Mouse (Mus musculus) stomach, embryonic 15.5 days (tissue): Measurements from ENCODE around the gene Zzz3. TPM values are rescaled to one million over a fixed set of nuclear protein-coding genes. Genes with fewer than 3 reads are reported as not detected.

Experiments
- ATAC-seq: fragments of 200-750 bp; cut with Nextera tagmentation; 2 replicates; pipeline ENCODE4 v1.8.0; 2017; ENCODE audit warnings: low read depth, moderate number of reproducible peaks, moderate TSS enrichment; ENCODE audit not compliant: insufficient read depth, low FRiP score
- H3K27ac ChIP-seq: fragments of 300-500 bp; sonication (generic); 2 replicates; pipeline ENCODE4 v1.5.1; 2015; ENCODE audit warnings: mild to moderate bottlenecking, inconsistent platforms
- H3K27me3 ChIP-seq: fragments of 300-500 bp; sonication (generic); replicated peaks from 2 replicates; pipeline ENCODE4 v1.6.1; 2015; ENCODE audit warnings: inconsistent platforms
- H3K36me3 ChIP-seq: fragments of 300-500 bp; sonication (generic); 2 replicates; pipeline ENCODE4 v1.6.1; 2015; ENCODE audit warnings: inconsistent platforms
- H3K4me1 ChIP-seq: fragments of 300-500 bp; sonication (generic); 2 replicates; pipeline ENCODE4 v1.6.1; 2015; ENCODE audit warnings: inconsistent platforms
- H3K4me2 ChIP-seq: fragments of 300-500 bp; sonication (generic); 2 replicates; pipeline ENCODE4 v1.6.1; 2015; ENCODE audit warnings: mild to moderate bottlenecking, inconsistent platforms
- H3K4me3 ChIP-seq: fragments of 300-500 bp; sonication (generic); replicated peaks from 2 replicates; pipeline ENCODE4 v1.5.1; 2015; ENCODE audit warnings: inconsistent platforms
- H3K9ac ChIP-seq: fragments of 300-500 bp; sonication (generic); 2 replicates; pipeline ENCODE4 v1.6.1; 2015; ENCODE audit warnings: inconsistent platforms
- H3K9me3 ChIP-seq: fragments of 300-500 bp; sonication (generic); 2 replicates; pipeline ENCODE4 v1.6.1; 2016; ENCODE audit warnings: inconsistent platforms
- WGBS: fragments of 180-500 bp; shearing (Covaris S2); methylation state at CpG from one replicate; pipeline ENCODE4 v1.1.7; 2015; 5-methylcytosine and 5-hydroxymethylcytosine counted together
- polyA plus RNA-seq: library from polyadenylated mRNA; unstranded; fragments of >200 nt; fragmentation: Nextera tagmentation; extraction: Ambion mirVana; gene quantifications from 2 replicates; pipeline ENCODE4 v1.2.1, GENCODE M21; 2015

Zzz3 gene
- polyA plus RNA-seq, 1 experiment from 2014 or later: 44.5 TPM

- H3K4me1 ChIP-seq: 0 out of 2 replicates have a peak, but pooled peaks cover 4% of the 10 kb centered on the region
- peaks cover 14% of the 10 kb centered on the region for H3K36me3 ChIP-seq
- no peak overlapping the region for H3K4me2 ChIP-seq
- H3K27ac ChIP-seq: no peak overlapping the region
- no peak for ATAC-seq
- H3K27me3 ChIP-seq: no peaks in the 10 kb centered on the region
- no peak overlapping the region for H3K4me3 ChIP-seq
- H3K9ac ChIP-seq: no peak overlapping the region
- 89% methylated on average over 9 of the region's 9 CpGs for WGBS
- no peaks in the 10 kb centered on the region for H3K9me3 ChIP-seq
Observed at GRCm38 (mm10) chr3:152356751-152357150, 38.5 kb upstream of the Zzz3 start.

- H3K4me3 ChIP-seq: no peak overlapping the region
- no peaks in the 10 kb centered on the region for H3K4me1 ChIP-seq
- WGBS: 77% methylated on average over 7 of the region's 7 CpGs
- no peaks in the 10 kb centered on the region for H3K27me3 ChIP-seq
- no peak overlapping the region for H3K4me2 ChIP-seq
- no peak overlapping the region for H3K9ac ChIP-seq
- H3K36me3 ChIP-seq: peaks cover 20% of the 10 kb centered on the region
- H3K27ac ChIP-seq: no peak overlapping the region
- no peak for ATAC-seq
- H3K9me3 ChIP-seq: no peaks in the 10 kb centered on the region
Observed at GRCm38 (mm10) chr3:152359151-152359550, 36.1 kb upstream of the Zzz3 start.

DNA sequence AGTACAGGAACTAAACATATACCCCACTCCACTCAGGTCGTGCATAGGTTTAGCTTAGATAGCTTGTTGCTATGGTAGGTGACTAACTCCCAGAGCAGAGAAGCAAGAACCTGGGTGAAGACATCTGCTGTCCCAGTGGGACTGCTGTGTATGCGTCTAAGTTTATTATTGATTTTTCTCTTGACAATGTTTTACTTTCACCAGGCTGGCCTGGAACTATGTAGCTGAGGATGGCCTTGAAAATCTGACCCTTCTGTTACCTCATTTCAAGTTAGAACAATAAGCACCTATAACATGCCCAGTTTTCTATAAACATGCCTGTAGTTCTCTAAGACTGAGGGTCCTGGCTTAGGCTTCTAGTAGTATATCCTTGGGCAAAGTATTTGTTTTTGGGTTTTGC is 31.1 kb upstream of the Zzz3 start:
- Histone ChIP-seq H3K9me3 (no peaks in the 10 kb centered on the region), H3K4me2 (no peak overlapping the region), H3K27me3 (no peaks in the 10 kb centered on the region), H3K4me3 (no peak overlapping the region), H3K27ac (no peak overlapping the region), H3K4me1 (no peaks in the 10 kb centered on the region), H3K9ac (no peak overlapping the region), H3K36me3 (peaks cover 42% of the 10 kb centered on the region)
- WGBS: 87% methylated on average over 2 of the region's 2 CpGs
- ATAC-seq: peak; percentile 47; the same call in 1 of the 2 replicates

DNA sequence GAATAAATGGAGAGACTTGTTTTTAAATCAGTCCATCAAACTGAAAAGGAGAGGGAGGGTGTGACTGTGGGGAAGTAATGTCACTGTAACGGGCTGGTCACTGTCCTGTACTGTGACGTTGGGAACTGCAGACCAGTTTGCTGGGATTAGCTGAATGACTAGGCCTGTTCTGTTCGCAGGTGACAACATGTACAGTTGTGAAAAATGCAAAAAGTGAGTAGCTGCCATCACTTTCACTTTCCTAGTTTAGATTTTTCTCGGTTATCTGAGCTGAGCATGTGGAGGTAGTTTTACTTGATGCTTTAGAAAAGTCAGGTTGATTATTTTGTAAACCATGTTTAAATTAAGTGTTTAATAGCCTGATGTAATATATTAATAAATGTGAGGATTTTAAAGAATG is 19.2 kb upstream of the Zzz3 start:
- Histone ChIP-seq H3K27me3 (no peaks in the 10 kb centered on the region), H3K9ac (no peak overlapping the region), H3K4me3 (no peak overlapping the region), H3K36me3 (peaks cover 33% of the 10 kb centered on the region), H3K27ac (no peak overlapping the region), H3K4me1 (no peaks in the 10 kb centered on the region), H3K9me3 (no peaks in the 10 kb centered on the region), H3K4me2 (no peak overlapping the region)
- no peak for ATAC-seq
- 91% methylated on average over 4 of the region's 4 CpGs for WGBS

DNA sequence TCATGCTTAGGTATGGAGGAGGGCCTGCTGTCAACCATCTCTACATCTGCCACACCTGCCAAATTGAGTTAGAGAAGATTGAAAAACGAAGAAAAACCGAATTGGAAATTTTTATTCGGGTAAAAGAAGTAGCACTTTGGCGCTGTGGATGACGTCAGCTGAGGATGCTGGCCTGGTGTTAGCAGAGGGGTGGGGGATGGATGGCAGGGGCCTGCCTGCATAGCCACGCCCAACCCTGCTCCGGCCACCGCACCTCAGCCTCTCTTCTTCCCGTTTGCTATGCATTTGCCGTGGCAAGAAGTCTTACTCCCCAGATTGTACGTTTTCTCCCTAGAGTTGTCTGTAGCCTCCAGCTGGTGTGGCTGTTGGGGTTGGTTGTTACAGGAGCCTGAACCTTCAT is 11.2 kb upstream of the Zzz3 start:
- H3K27me3 ChIP-seq: no peaks in the 10 kb centered on the region
- H3K4me1 ChIP-seq: no peaks in the 10 kb centered on the region
- H3K4me3 ChIP-seq: no peak overlapping the region
- no peak overlapping the region for H3K4me2 ChIP-seq
- H3K9ac ChIP-seq: no peak overlapping the region
- no peak overlapping the region for H3K27ac ChIP-seq
- ATAC-seq: no peak
- H3K9me3 ChIP-seq: no peaks in the 10 kb centered on the region
- WGBS: 59% methylated on average over 11 of the region's 11 CpGs
- H3K36me3 ChIP-seq: peaks cover 41% of the 10 kb centered on the region; the same call in 1 of the 2 replicates

DNA sequence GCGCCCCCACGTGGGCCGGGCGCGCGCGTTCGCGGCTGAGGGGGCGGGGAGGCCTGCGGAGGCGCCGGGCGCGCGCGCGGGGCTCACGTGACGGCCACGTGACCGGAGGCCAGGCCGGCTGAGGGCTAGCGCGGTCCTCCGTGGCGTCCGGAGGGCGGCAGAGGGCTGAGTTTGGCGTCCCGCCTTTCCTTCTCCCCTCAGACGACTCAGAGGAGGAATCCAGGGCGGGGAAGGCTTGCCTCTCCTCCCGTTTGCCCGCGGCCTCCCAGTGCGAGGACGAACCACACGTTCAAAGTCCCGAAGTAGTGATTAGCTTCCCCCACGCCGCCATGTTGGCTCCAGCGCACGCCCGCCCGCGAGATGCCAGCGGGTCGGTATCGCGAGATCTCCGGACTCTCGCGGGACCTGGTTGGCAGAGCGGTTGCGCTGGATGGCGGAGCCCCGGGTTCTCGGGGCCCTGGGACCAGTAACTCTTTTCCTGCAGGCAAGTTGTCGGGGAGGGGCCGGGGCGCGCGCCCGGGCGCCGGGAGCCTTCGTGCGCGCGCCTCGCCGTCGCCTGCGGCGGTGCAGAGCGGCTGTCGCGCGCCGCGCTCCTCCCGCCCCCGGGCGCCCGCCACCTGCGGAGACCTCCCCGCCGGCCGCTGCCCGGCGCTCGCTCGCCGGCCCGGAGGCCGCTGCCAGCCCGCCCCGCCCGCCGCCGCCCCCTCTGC is 1.2 kb downstream of the Zzz3 start:
- peaks cover 16% of the 10 kb centered on the region; the same call in 1 of the 2 replicates for H3K4me1 ChIP-seq
- no peaks in the 10 kb centered on the region for H3K27me3 ChIP-seq
- H3K9me3 ChIP-seq: no peaks in the 10 kb centered on the region
- under 1% methylated on average over 89 of the region's 102 CpGs for WGBS
- peak; percentile 88 for ATAC-seq
- 0 out of 2 replicates have a peak, but pooled peaks cover 2% of the 10 kb centered on the region for H3K36me3 ChIP-seq
- H3K9ac ChIP-seq: peak overlapping the region; percentile 85
- H3K4me2 ChIP-seq: peak overlapping the region; percentile 72
- H3K4me3 ChIP-seq: peak overlapping the region; percentile 87
- H3K27ac ChIP-seq: peak overlapping the region; percentile 99

- Histone ChIP-seq H3K36me3 (0 out of 2 replicates have a peak, but pooled peaks cover 2% of the 10 kb centered on the region), H3K27me3 (no peaks in the 10 kb centered on the region), H3K9ac (peak overlapping the region; percentile 85), H3K4me3 (peak overlapping the region; percentile 87), H3K4me2 (peak overlapping the region; percentile 72), H3K4me1 (peaks cover 16% of the 10 kb centered on the region; the same call in 1 of the 2 replicates), H3K9me3 (no peaks in the 10 kb centered on the region), H3K27ac (peak overlapping the region; percentile 99)
- WGBS: under 1% methylated on average over 10 of the region's 10 CpGs
- ATAC-seq: no peak
Observed at GRCm38 (mm10) chr3:152396988-152397314, 1.7 kb downstream of the Zzz3 start.

GRCm38 (mm10) chr3:152397335-152397940 is 2.2 kb downstream of the Zzz3 start:
- peak overlapping the region; percentile 72 for H3K4me2 ChIP-seq
- 41% methylated on average over 9 of the region's 9 CpGs for WGBS
- no peak for ATAC-seq
- H3K36me3 ChIP-seq: no peaks in the 10 kb centered on the region
- H3K27ac ChIP-seq: peak overlapping the region; percentile 99; the same call in 1 of the 2 replicates
- peak overlapping the region; percentile 85; the same call in 1 of the 2 replicates for H3K9ac ChIP-seq
- H3K9me3 ChIP-seq: no peaks in the 10 kb centered on the region
- H3K27me3 ChIP-seq: no peaks in the 10 kb centered on the region
- H3K4me1 ChIP-seq: peaks cover 18% of the 10 kb centered on the region; the same call in 1 of the 2 replicates
- peak overlapping the region; percentile 87 for H3K4me3 ChIP-seq

- ATAC-seq: no peak
- Histone ChIP-seq H3K36me3 (no peaks in the 10 kb centered on the region), H3K9me3 (no peaks in the 10 kb centered on the region), H3K9ac (no peak overlapping the region), H3K4me3 (no peak overlapping the region), H3K27ac (no peak overlapping the region), H3K27me3 (no peaks in the 10 kb centered on the region), H3K4me1 (peaks cover 18% of the 10 kb centered on the region; the same call in 1 of the 2 replicates), H3K4me2 (no peak overlapping the region)
- 74% methylated on average over 5 of the region's 5 CpGs for WGBS
Observed at GRCm38 (mm10) chr3:152400441-152400840, 5.2 kb downstream of the Zzz3 start.

- H3K4me1 ChIP-seq: peaks cover 18% of the 10 kb centered on the region; the same call in 1 of the 2 replicates
- no peaks in the 10 kb centered on the region for H3K27me3 ChIP-seq
- no peak for ATAC-seq
- H3K36me3 ChIP-seq: no peaks in the 10 kb centered on the region
- H3K9me3 ChIP-seq: no peaks in the 10 kb centered on the region
- no peak overlapping the region for H3K4me2 ChIP-seq
- 83% methylated on average over 3 of the region's 3 CpGs for WGBS
- no peak overlapping the region for H3K27ac ChIP-seq
- H3K4me3 ChIP-seq: no peak overlapping the region
- no peak overlapping the region for H3K9ac ChIP-seq
Observed at GRCm38 (mm10) chr3:152400875-152401274, 5.6 kb downstream of the Zzz3 start.

DNA sequence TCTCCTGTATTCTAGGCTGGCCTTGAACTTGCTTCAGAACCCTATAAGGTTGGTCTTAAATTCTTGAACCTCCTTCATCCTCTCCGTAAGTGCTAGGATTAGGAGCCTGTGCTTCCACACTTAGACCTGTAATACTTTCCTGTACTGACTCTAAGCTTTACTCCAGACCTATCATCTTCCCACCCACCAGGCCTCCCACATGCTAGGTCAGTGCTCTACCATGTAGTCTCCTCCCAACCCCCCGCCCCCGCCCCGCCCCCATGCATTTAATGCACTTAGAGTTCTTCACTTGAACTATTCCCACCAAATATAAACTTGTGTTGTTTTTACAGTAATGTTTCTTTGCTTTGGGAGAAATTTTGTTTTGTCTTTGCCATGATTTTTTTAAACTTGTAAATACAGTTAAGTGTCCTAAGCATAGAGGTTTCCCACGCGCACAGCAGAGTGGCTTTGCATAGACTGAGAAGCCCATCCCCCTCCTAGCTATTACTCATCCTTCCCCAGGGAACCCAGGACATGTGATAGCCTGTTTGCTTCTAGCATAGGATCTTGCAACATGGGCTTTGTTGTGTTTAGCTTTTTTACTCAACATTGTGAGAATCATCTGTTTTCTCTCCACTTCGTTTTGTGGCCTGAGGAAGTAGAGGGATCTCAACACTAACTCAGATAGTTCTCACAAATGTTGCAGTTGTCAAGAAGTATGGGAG is 6.8 kb downstream of the Zzz3 start:
- Histone ChIP-seq H3K27me3 (no peaks in the 10 kb centered on the region), H3K36me3 (no peaks in the 10 kb centered on the region), H3K4me1 (peaks cover 18% of the 10 kb centered on the region; the same call in 1 of the 2 replicates), H3K9me3 (no peaks in the 10 kb centered on the region), H3K27ac (peak overlapping the region; percentile 16; the same call in 1 of the 2 replicates), H3K9ac (no peak overlapping the region), H3K4me2 (no peak overlapping the region), H3K4me3 (no peak overlapping the region)
- ATAC-seq: peak; percentile 65; the same call in 1 of the 2 replicates
- WGBS: 61% methylated on average over 7 of the region's 7 CpGs

DNA sequence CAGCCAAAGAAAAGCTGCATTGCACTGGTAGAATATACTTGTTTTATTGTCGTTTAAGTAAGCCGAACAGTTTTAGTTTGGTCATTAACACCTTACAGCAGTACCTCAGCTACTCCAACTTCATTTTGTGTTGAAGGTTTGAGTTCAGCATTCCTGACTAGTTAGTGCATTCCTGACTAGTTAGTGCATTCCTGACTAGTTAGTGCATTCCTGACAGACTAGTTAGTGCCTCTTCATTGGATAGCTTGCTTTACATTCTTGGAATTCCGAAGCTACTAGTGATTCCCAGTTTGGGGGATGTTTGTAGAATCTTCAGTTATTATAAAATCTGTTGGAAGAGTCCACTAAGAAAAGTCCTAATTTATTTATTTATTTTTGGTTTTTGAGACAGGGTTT is 7.4 kb downstream of the Zzz3 start:
- no peak overlapping the region for H3K4me3 ChIP-seq
- H3K9me3 ChIP-seq: no peaks in the 10 kb centered on the region
- peak overlapping the region; percentile 16; the same call in 1 of the 2 replicates for H3K27ac ChIP-seq
- peaks cover 13% of the 10 kb centered on the region; the same call in 1 of the 2 replicates for H3K4me1 ChIP-seq
- no peaks in the 10 kb centered on the region for H3K27me3 ChIP-seq
- ATAC-seq: no peak
- 85% methylated on average over 3 of the region's 3 CpGs for WGBS
- no peak overlapping the region for H3K9ac ChIP-seq
- H3K36me3 ChIP-seq: no peaks in the 10 kb centered on the region
- H3K4me2 ChIP-seq: no peak overlapping the region
